Mouse (Mus musculus) forebrain, embryonic 11.5 days (tissue): Measurements from ENCODE around the gene Kctd6. TPM values are rescaled to one million over a fixed set of nuclear protein-coding genes. Genes with fewer than 3 reads are reported as not detected.
"Not testable (repeated sequence)": the region's sequence is repeated elsewhere in the genome, so short reads cannot be mapped to it uniquely, and the experiment has no call there.

Source experiments
- ATAC-seq: fragments of 200-750 bp; cut with Nextera tagmentation; replicated peaks from 2 replicates; pipeline ENCODE4 v1.8.0; 2017; ENCODE audit warnings: moderate TSS enrichment; ENCODE audit not compliant: low FRiP score
- DNase-seq: peaks from one replicate; pipeline ENCODE4 v3.0.0-alpha.2; 2017; ENCODE audit warnings: low spot score
- H3K27ac ChIP-seq: fragments of 300-500 bp; sonication (generic); 2 replicates; pipeline ENCODE4 v1.5.1; 2014; ENCODE audit warnings: low read depth, low read length
- H3K27me3 ChIP-seq: fragments of 300-500 bp; sonication (generic); 2 replicates; pipeline ENCODE4 v1.6.1; 2014; ENCODE audit warnings: mild to moderate bottlenecking, low read length, mixed read lengths; ENCODE audit not compliant: control insufficient read depth, insufficient read depth
- H3K36me3 ChIP-seq: fragments of 300-500 bp; sonication (generic); 2 replicates; pipeline ENCODE4 v1.6.1; 2014; ENCODE audit warnings: mild to moderate bottlenecking, low read length, moderate library complexity, mixed read lengths; ENCODE audit not compliant: control insufficient read depth, insufficient read depth
- H3K4me1 ChIP-seq: fragments of 300-500 bp; sonication (generic); replicated peaks from 2 replicates; pipeline ENCODE4 v1.6.1; 2014; ENCODE audit warnings: low read length, mixed read lengths; ENCODE audit not compliant: control insufficient read depth, insufficient read depth
- H3K4me2 ChIP-seq: fragments of 300-500 bp; sonication (generic); 2 replicates; pipeline ENCODE4 v1.6.1; 2014; ENCODE audit warnings: low read depth, mild to moderate bottlenecking, low read length, moderate library complexity, mixed read lengths; ENCODE audit not compliant: severe bottlenecking
- H3K4me3 ChIP-seq: fragments of 300-500 bp; sonication (generic); 2 replicates; pipeline ENCODE4 v1.5.1; 2014; ENCODE audit warnings: low read depth, low read length
- H3K9ac ChIP-seq: fragments of 300-500 bp; sonication (generic); 2 replicates; pipeline ENCODE4 v1.6.1; 2014; ENCODE audit warnings: low read length
- H3K9me3 ChIP-seq: fragments of 300-500 bp; sonication (generic); 2 replicates; pipeline ENCODE4 v1.6.1; 2016; ENCODE audit warnings: low read length, mixed read lengths; ENCODE audit not compliant: control insufficient read depth
- WGBS: fragments of 180-500 bp; shearing (Covaris S2); extraction: QIAGEN DNeasy Blood & Tissue Kit; methylation state at CpG from one replicate; pipeline ENCODE4 v1.1.7; 2014; 5-methylcytosine and 5-hydroxymethylcytosine counted together
- polyA plus RNA-seq: library from polyadenylated mRNA; unstranded; fragments of >200 nt; fragmentation: Nextera tagmentation; extraction: Ambion mirVana; gene quantifications from 2 replicates; pipeline ENCODE4 v1.2.1, GENCODE M21; 2014

Kctd6 gene
- polyA plus RNA-seq, 1 experiment from 2014 or later = 14.3 TPM

GRCm38 (mm10) chr14:8259166-8259565 is 45.2 kb downstream of the Kctd6 start, which contains the start of gene Acox2:
TSS of gene Acox2 (minus strand) at chr14:8259353.
- no peaks in the 10 kb centered on the region for H3K4me1 ChIP-seq
- H3K4me2 ChIP-seq = no peak within 1 kb of the TSS
- ATAC-seq = no peak
- WGBS = 81% methylated on average over 3 of the region's 3 CpGs
- DNase-seq = no peak
- H3K27ac ChIP-seq = no peak within 1 kb of the TSS
- H3K36me3 ChIP-seq = no peaks in the 10 kb centered on the region
- H3K27me3 ChIP-seq = no peaks in the 10 kb centered on the region
- H3K4me3 ChIP-seq = no peak within 1 kb of the TSS
- H3K9me3 ChIP-seq = no peaks in the 10 kb centered on the region
- no peak within 1 kb of the TSS for H3K9ac ChIP-seq

GRCm38 (mm10) chr14:8260214-8260613 is 46.3 kb downstream of the Kctd6 start:
- WGBS = 78% methylated on average over 5 of the region's 5 CpGs
- H3K4me2 ChIP-seq = no peak overlapping the region
- H3K27ac ChIP-seq = no peak overlapping the region
- H3K9ac ChIP-seq = no peak overlapping the region
- H3K27me3 ChIP-seq = no peaks in the 10 kb centered on the region
- H3K9me3 ChIP-seq = no peaks in the 10 kb centered on the region
- DNase-seq (no peak), ATAC-seq (no peak)
- no peaks in the 10 kb centered on the region for H3K4me1 ChIP-seq
- no peaks in the 10 kb centered on the region for H3K36me3 ChIP-seq
- H3K4me3 ChIP-seq = no peak overlapping the region

DNA sequence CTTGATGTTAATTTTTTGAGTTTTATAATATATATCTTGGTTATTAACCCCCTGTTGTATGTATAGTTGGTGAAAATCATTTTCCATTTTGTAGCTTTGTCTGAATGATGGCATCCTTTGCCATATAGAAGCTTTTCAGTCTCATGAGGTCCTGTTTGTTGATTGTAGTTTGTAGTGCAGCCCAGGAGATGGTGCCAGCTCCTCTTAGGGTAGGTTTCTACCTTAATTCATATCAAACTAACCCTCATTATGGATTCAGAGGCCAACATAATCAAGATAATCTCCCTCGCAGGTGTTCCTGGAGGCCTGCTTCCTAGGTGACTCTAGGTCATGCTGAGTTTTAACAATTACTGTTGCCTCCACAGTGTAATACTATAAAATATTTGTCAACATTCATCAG is 48.3 kb downstream of the Kctd6 start:
- H3K9me3 ChIP-seq = no peaks in the 10 kb centered on the region
- no peaks in the 10 kb centered on the region for H3K4me1 ChIP-seq
- H3K4me2 ChIP-seq = no peak overlapping the region
- H3K27me3 ChIP-seq = no peaks in the 10 kb centered on the region
- H3K4me3 ChIP-seq = no peak overlapping the region
- no peak for ATAC-seq
- H3K27ac ChIP-seq = no peak overlapping the region
- no peak for DNase-seq
- 70% methylated on average over 1 of the region's 1 CpGs for WGBS
- H3K36me3 ChIP-seq = no peaks in the 10 kb centered on the region
- H3K9ac ChIP-seq = no peak overlapping the region

DNA sequence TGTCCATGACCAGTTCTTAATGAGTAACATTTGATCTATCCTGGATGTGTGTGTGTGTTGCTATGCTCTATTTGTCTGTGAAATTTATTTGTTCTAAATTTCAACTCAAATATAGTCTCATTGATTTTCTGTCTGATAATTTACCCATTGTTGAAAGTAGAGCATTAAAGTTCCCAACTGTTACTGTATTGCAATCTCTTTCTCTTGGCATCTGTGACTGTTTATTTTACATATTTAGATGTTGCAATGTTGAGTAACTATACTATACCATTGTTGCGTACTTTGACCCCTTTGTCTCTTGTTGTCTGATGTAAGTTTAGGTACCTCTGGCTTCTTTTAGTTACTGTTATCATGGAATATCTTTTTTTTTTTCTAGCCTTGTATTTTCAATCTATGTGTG is 50.4 kb downstream of the Kctd6 start:
- Histone ChIP-seq H3K27me3 (no peaks in the 10 kb centered on the region), H3K9ac (no peak overlapping the region), H3K4me2 (no peak overlapping the region), H3K4me3 (no peak overlapping the region), H3K27ac (no peak overlapping the region), H3K4me1 (no peaks in the 10 kb centered on the region), H3K9me3 (no peaks in the 10 kb centered on the region), H3K36me3 (no peaks in the 10 kb centered on the region)
- no peak for ATAC-seq
- 93% methylated on average over 1 of the region's 1 CpGs for WGBS
- no peak for DNase-seq

- not testable (repeated sequence) for ATAC-seq, DNase-seq, H3K4me1 ChIP-seq, H3K9ac ChIP-seq, H3K4me3 ChIP-seq, H3K27me3 ChIP-seq, H3K4me2 ChIP-seq, H3K36me3 ChIP-seq, H3K27ac ChIP-seq, H3K9me3 ChIP-seq
- 88% methylated on average over 8 of the region's 8 CpGs for WGBS
Observed at GRCm38 (mm10) chr14:8271281-8271680, 57.3 kb downstream of the Kctd6 start.

Other genes with a start within 250 kb of the Kctd6 start
- not detected in 2 replicates for gene Dnase1l3, start 219.6 kb upstream of the Kctd6 start, polyA plus RNA-seq
- gene Abhd6, start 211.2 kb upstream of the Kctd6 start, polyA plus RNA-seq = 19.2 and 19.5 TPM in 2 replicates
- 64.5 and 69.2 TPM in 2 replicates for gene Rpp14, start 133.8 kb upstream of the Kctd6 start, polyA plus RNA-seq
- gene Pxk, start 115.9 kb upstream of the Kctd6 start, polyA plus RNA-seq = 24.3 and 26.4 TPM in 2 replicates
- gene Pdhb, start 41.1 kb upstream of the Kctd6 start, polyA plus RNA-seq = 202 and 213 TPM in 2 replicates
- gene Acox2, start 45.2 kb downstream of the Kctd6 start, polyA plus RNA-seq = not detected in 2 replicates
- 0.29 and 0.49 TPM in 2 replicates for gene Fam107a, start 103.9 kb downstream of the Kctd6 start, polyA plus RNA-seq
- gene Oit1, start 164.6 kb downstream of the Kctd6 start, polyA plus RNA-seq = not detected in 2 replicates